Mouse (Mus musculus): ENCODE results near the gene Syde2.

DNA sequence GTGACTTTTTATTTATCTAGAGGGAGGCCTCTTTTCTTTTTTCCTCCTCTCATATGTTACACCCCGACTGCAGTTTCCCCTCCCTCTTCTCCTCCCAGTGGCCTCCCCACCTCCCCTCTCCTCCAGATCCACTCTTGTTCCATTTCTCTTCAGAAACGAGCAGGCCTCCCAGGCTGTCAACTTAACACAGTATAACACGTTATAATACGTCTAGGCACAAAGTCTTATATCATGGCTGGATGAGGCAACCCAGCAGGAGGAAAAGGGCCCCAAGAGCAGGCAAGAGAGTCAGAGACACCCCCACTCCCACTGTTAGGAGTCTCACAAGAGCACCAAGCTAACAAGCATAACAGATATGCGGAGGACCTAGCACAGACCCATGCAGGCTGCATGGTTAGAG is 45.3 kb downstream of the Syde2 start:
- TF ChIP-seq CTCF (conservative IDR thresholded peaks at IDR 0.05; ENCODE audit: low read length) (no peak), NANOG (IDR thresholded peaks at IDR 0.05; ENCODE audit: borderline replicate concordance, low read length) (no peak), POU5F1 (IDR thresholded peaks at IDR 0.05; ENCODE audit: borderline replicate concordance, low read length) (no peak)
